Mouse (Mus musculus) liver, embryonic 16.5 days (tissue): ENCODE results near the gene Kat6b. TPM values are rescaled to one million over a fixed set of nuclear protein-coding genes. Genes with fewer than 3 reads are reported as not detected.

Experiments
- ATAC-seq: fragments of 200-750 bp; cut with Nextera tagmentation; 2 replicates; pipeline ENCODE4 v1.8.0; 2017; ENCODE audit warnings: low read depth, mild to moderate bottlenecking, moderate number of reproducible peaks, moderate library complexity
- H3K27ac ChIP-seq: fragments of 300-500 bp; sonication (generic); 2 replicates; pipeline ENCODE4 v1.5.1; 2014; ENCODE audit warnings: mild to moderate bottlenecking, low read length
- H3K27me3 ChIP-seq: fragments of 300-500 bp; sonication (generic); 2 replicates; pipeline ENCODE4 v1.6.1; 2014; ENCODE audit warnings: low read depth, low read length, mixed read lengths; ENCODE audit not compliant: control insufficient read depth, insufficient read depth
- H3K36me3 ChIP-seq: fragments of 300-500 bp; sonication (generic); 2 replicates; pipeline ENCODE4 v1.6.1; 2014; ENCODE audit warnings: mild to moderate bottlenecking; ENCODE audit not compliant: control insufficient read depth, insufficient read depth
- H3K4me1 ChIP-seq: fragments of 300-500 bp; sonication (generic); 2 replicates; pipeline ENCODE4 v1.6.1; 2014; ENCODE audit warnings: low read depth, low read length, mixed read lengths; ENCODE audit not compliant: control insufficient read depth
- H3K4me2 ChIP-seq: fragments of 300-500 bp; sonication (generic); 2 replicates; pipeline ENCODE4 v1.6.1; 2014; ENCODE audit warnings: low read depth, low read length, mixed read lengths
- H3K4me3 ChIP-seq: fragments of 300-500 bp; sonication (generic); 2 replicates; pipeline ENCODE4 v1.5.1; 2014; ENCODE audit warnings: low read depth, mild to moderate bottlenecking, low read length
- H3K9ac ChIP-seq: fragments of 300-500 bp; sonication (generic); 2 replicates; pipeline ENCODE4 v1.6.1; 2014; ENCODE audit warnings: low read depth, low read length
- H3K9me3 ChIP-seq: fragments of 300-500 bp; sonication (generic); replicated peaks from 2 replicates; pipeline ENCODE4 v1.6.1; 2016; ENCODE audit warnings: low read length; ENCODE audit not compliant: control insufficient read depth
- WGBS: fragments of 180-500 bp; shearing (Covaris S2); extraction: QIAGEN DNeasy Blood & Tissue Kit; methylation state at CpG from one replicate; pipeline ENCODE4 v1.1.7; 2014; ENCODE audit not compliant: insufficient replicate concordance; 5-methylcytosine and 5-hydroxymethylcytosine counted together
- polyA plus RNA-seq: library from polyadenylated mRNA; unstranded; fragments of >200 nt; fragmentation: Nextera tagmentation; extraction: Ambion mirVana; gene quantifications from 2 replicates; pipeline ENCODE4 v1.2.1, GENCODE M21; 2015

Gene Kat6b
- polyA plus RNA-seq, 1 experiment from 2014 or later = 1.7 TPM

DNA sequence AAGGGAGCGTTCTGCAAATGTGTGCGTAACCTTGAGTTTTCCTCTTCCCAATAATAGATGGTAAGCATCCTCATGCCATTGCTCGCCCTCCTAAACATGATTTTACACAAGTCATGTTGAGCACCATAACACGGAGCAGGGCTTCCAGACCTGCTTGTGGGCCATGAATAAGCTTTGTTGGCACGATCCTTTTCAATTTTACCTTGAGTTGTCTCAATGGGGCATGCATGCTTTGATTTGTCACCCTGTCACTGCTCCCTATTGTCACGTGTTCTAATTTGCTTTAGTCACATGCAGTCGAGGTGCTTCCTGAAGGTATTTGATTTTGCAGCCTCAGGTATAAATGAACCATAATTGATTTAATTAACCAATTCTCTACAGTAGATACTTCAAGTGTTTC lies 138.7 kb downstream of the Kat6b start:
- ATAC-seq = no peak
- H3K9ac ChIP-seq = no peak overlapping the region
- no peaks in the 10 kb centered on the region for H3K4me1 ChIP-seq
- no peaks in the 10 kb centered on the region for H3K9me3 ChIP-seq
- no peaks in the 10 kb centered on the region for H3K36me3 ChIP-seq
- H3K4me3 ChIP-seq = no peak overlapping the region
- 70% methylated on average over 7 of the region's 7 CpGs for WGBS
- H3K4me2 ChIP-seq = no peak overlapping the region
- H3K27me3 ChIP-seq = no peaks in the 10 kb centered on the region
- no peak overlapping the region for H3K27ac ChIP-seq

GRCm38 (mm10) chr14:21625946-21626345 lies 144.7 kb downstream of the Kat6b start:
- no peaks in the 10 kb centered on the region for H3K9me3 ChIP-seq
- ATAC-seq = no peak
- peaks cover 3% of the 10 kb centered on the region; the same call in 1 of the 2 replicates for H3K36me3 ChIP-seq
- H3K27me3 ChIP-seq = no peaks in the 10 kb centered on the region
- 82% methylated on average over 9 of the region's 9 CpGs for WGBS
- H3K4me3 ChIP-seq = no peak overlapping the region
- H3K4me2 ChIP-seq = no peak overlapping the region
- H3K4me1 ChIP-seq = no peaks in the 10 kb centered on the region
- H3K9ac ChIP-seq = no peak overlapping the region
- H3K27ac ChIP-seq = no peak overlapping the region

GRCm38 (mm10) chr14:21631665-21632200 lies 150.5 kb downstream of the Kat6b start:
- H3K36me3 ChIP-seq = peaks cover 3% of the 10 kb centered on the region; the same call in 1 of the 2 replicates
- no peak for ATAC-seq
- H3K4me3 ChIP-seq = no peak overlapping the region
- H3K9ac ChIP-seq = no peak overlapping the region
- H3K4me1 ChIP-seq = no peaks in the 10 kb centered on the region
- no peaks in the 10 kb centered on the region for H3K9me3 ChIP-seq
- H3K4me2 ChIP-seq = no peak overlapping the region
- H3K27me3 ChIP-seq = no peaks in the 10 kb centered on the region
- 66% methylated on average over 5 of the region's 5 CpGs for WGBS
- no peak overlapping the region for H3K27ac ChIP-seq

- Histone ChIP-seq H3K9me3 (no peaks in the 10 kb centered on the region), H3K27me3 (no peaks in the 10 kb centered on the region), H3K4me2 (no peak overlapping the region), H3K4me1 (no peaks in the 10 kb centered on the region), H3K36me3 (no peaks in the 10 kb centered on the region), H3K9ac (no peak overlapping the region), H3K4me3 (no peak overlapping the region), H3K27ac (no peak overlapping the region)
- no peak for ATAC-seq
- 57% methylated on average over 6 of the region's 6 CpGs for WGBS
Measured at GRCm38 (mm10) chr14:21636548-21636947, 155.3 kb downstream of the Kat6b start.

GRCm38 (mm10) chr14:21640806-21641435 lies 159.7 kb downstream of the Kat6b start:
- Histone ChIP-seq H3K4me2 (no peak overlapping the region), H3K27me3 (no peaks in the 10 kb centered on the region), H3K9me3 (no peaks in the 10 kb centered on the region), H3K4me1 (no peaks in the 10 kb centered on the region), H3K27ac (no peak overlapping the region), H3K9ac (no peak overlapping the region), H3K36me3 (no peaks in the 10 kb centered on the region), H3K4me3 (no peak overlapping the region)
- no peak for ATAC-seq
- WGBS = 68% methylated on average over 4 of the region's 4 CpGs

- Histone ChIP-seq H3K9me3 (no peaks in the 10 kb centered on the region), H3K4me2 (no peak overlapping the region), H3K4me1 (no peaks in the 10 kb centered on the region), H3K27ac (no peak overlapping the region), H3K27me3 (no peaks in the 10 kb centered on the region), H3K4me3 (no peak overlapping the region), H3K9ac (no peak overlapping the region), H3K36me3 (no peaks in the 10 kb centered on the region)
- 26% methylated on average over 2 of the region's 2 CpGs for WGBS
- no peak for ATAC-seq
Measured at GRCm38 (mm10) chr14:21653813-21654212, 172.6 kb downstream of the Kat6b start.

GRCm38 (mm10) chr14:21659155-21659554 lies 177.9 kb downstream of the Kat6b start:
- H3K4me2 ChIP-seq = no peak overlapping the region
- no peak overlapping the region for H3K27ac ChIP-seq
- 81% methylated on average over 13 of the region's 13 CpGs for WGBS
- no peaks in the 10 kb centered on the region for H3K36me3 ChIP-seq
- ATAC-seq = no peak
- no peaks in the 10 kb centered on the region for H3K27me3 ChIP-seq
- no peaks in the 10 kb centered on the region for H3K9me3 ChIP-seq
- no peak overlapping the region for H3K4me3 ChIP-seq
- H3K4me1 ChIP-seq = peaks cover 3% of the 10 kb centered on the region; the same call in 1 of the 2 replicates
- H3K9ac ChIP-seq = no peak overlapping the region

GRCm38 (mm10) chr14:21659652-21660051 lies 178.4 kb downstream of the Kat6b start:
- Histone ChIP-seq H3K9ac (no peak overlapping the region), H3K4me3 (no peak overlapping the region), H3K9me3 (no peaks in the 10 kb centered on the region), H3K27ac (no peak overlapping the region), H3K36me3 (no peaks in the 10 kb centered on the region), H3K27me3 (no peaks in the 10 kb centered on the region), H3K4me1 (peaks cover 3% of the 10 kb centered on the region; the same call in 1 of the 2 replicates), H3K4me2 (no peak overlapping the region)
- WGBS = 32% methylated on average over 5 of the region's 5 CpGs
- ATAC-seq = peak; percentile 55; the same call in 1 of the 2 replicates

GRCm38 (mm10) chr14:21662465-21663142 lies 181.4 kb downstream of the Kat6b start:
- H3K27me3 ChIP-seq = no peaks in the 10 kb centered on the region
- H3K9ac ChIP-seq = no peak overlapping the region
- no peak overlapping the region for H3K4me2 ChIP-seq
- no peak overlapping the region for H3K4me3 ChIP-seq
- no peaks in the 10 kb centered on the region for H3K9me3 ChIP-seq
- ATAC-seq = peak; percentile 64; the same call in 1 of the 2 replicates
- H3K36me3 ChIP-seq = no peaks in the 10 kb centered on the region
- no peak overlapping the region for H3K27ac ChIP-seq
- WGBS = 47% methylated on average over 8 of the region's 8 CpGs
- H3K4me1 ChIP-seq = peaks cover 3% of the 10 kb centered on the region; the same call in 1 of the 2 replicates
